Mouse (Mus musculus) C2C12 (cell line): ENCODE data around the gene Mst1.

ENCODE experiments used
- CEBPB ChIP-seq: IDR thresholded peaks from one replicate; pipeline ENCODE4 v1.6.1; 2011; ENCODE audit warnings: low read depth, mild to moderate bottlenecking, control low read depth, moderate library complexity
- CTCF ChIP-seq: IDR thresholded peaks from one replicate; pipeline ENCODE4 v1.5.1; 2011; ENCODE audit not compliant: control insufficient read depth, insufficient read depth, insufficient read length
- FOSL1 ChIP-seq: IDR thresholded peaks from one replicate; pipeline ENCODE4 v1.8.0; 2011; ENCODE audit warnings: mild to moderate bottlenecking, low read length; ENCODE audit not compliant: poor library complexity, insufficient read depth, severe bottlenecking

- TF ChIP-seq FOSL1 = no peak
- TF ChIP-seq CTCF = no peak
- TF ChIP-seq CEBPB = no peak
These were observed 6.9 kb upstream of the Mst1 start for GRCm38 (mm10) chr9:108073141-108073930.
